Mouse (Mus musculus): Measurements from ENCODE around the gene Gopc. TPM values are rescaled to one million over a fixed set of nuclear protein-coding genes. Genes with fewer than 3 reads are reported as not detected.
A peak's percentile ranks its signal among the peaks of the same experiment; 100 is the strongest.
"Not testable (repeated sequence)": the region's sequence is repeated elsewhere in the genome, so short reads cannot be mapped to it uniquely, and the experiment has no call there.

The Gopc gene
- total RNA-seq, 2 experiments from 2014 or later: 8.0 to 8.4 TPM

GRCm38 (mm10) chr10:52387192-52387591 is 5.3 kb upstream of the Gopc start:
- DNase-seq: no peak

GRCm38 (mm10) chr10:52384823-52385610 is 3.1 kb upstream of the Gopc start:
- DNase-seq: peak; percentile 27

- DNase-seq: no peak
Measured at GRCm38 (mm10) chr10:52383522-52383921, 1.6 kb upstream of the Gopc start.

GRCm38 (mm10) chr10:52383022-52383421 is 1.1 kb upstream of the Gopc start:
- no peak for DNase-seq

GRCm38 (mm10) chr10:52381321-52381801 is 563 bp downstream of the Gopc start:
- no peak for DNase-seq

- DNase-seq: no peak
Measured at GRCm38 (mm10) chr10:52377813-52378212, 4.1 kb downstream of the Gopc start.

GRCm38 (mm10) chr10:52376422-52376821 is 5.5 kb downstream of the Gopc start:
- DNase-seq: no peak

GRCm38 (mm10) chr10:52374651-52375050 is 7.3 kb downstream of the Gopc start:
- no peak for DNase-seq

- DNase-seq: no peak
Measured at GRCm38 (mm10) chr10:52373834-52374233, 8.1 kb downstream of the Gopc start.

GRCm38 (mm10) chr10:52368376-52368775 is 13.5 kb downstream of the Gopc start:
- no peak for DNase-seq

GRCm38 (mm10) chr10:52360862-52361609 is 20.9 kb downstream of the Gopc start:
- DNase-seq: no peak

- no peak for DNase-seq
Measured at GRCm38 (mm10) chr10:52360241-52360735, 21.6 kb downstream of the Gopc start.

GRCm38 (mm10) chr10:52358467-52358866 is 23.5 kb downstream of the Gopc start, which contains the start of gene Gm26741:
TSS of gene Gm26741 (plus strand) at chr10:52358767.
- no peak for DNase-seq

- no peak for DNase-seq
Measured at GRCm38 (mm10) chr10:52353184-52353583, 28.7 kb downstream of the Gopc start.

- DNase-seq: not testable (repeated sequence)
Measured at GRCm38 (mm10) chr10:52343324-52343723, 38.6 kb downstream of the Gopc start.

GRCm38 (mm10) chr10:52331007-52331406 is 50.9 kb downstream of the Gopc start:
- no peak for DNase-seq

GRCm38 (mm10) chr10:52321918-52322317 is 60.0 kb downstream of the Gopc start:
- no peak for DNase-seq

GRCm38 (mm10) chr10:52319506-52320286 is 62.2 kb downstream of the Gopc start:
- no peak for DNase-seq

- peak; percentile 46 for DNase-seq
Measured at GRCm38 (mm10) chr10:52309196-52309595, 72.7 kb downstream of the Gopc start.

- no peak for DNase-seq
Measured at GRCm38 (mm10) chr10:52304574-52304973, 77.3 kb downstream of the Gopc start.

GRCm38 (mm10) chr10:52302271-52302670 is 79.7 kb downstream of the Gopc start:
- DNase-seq: no peak

GRCm38 (mm10) chr10:52301766-52302165 is 80.2 kb downstream of the Gopc start:
- no peak for DNase-seq
